Mouse (Mus musculus) spleen, adult 2 months (tissue): ENCODE results near the gene Gng13.

Source experiments
- CTCF ChIP-seq: fragments of 200-500 bp; IDR thresholded peaks from 2 replicates; pipeline ENCODE4 v1.5.1; 2011; ENCODE audit warnings: mild to moderate bottlenecking, inconsistent platforms; ENCODE audit not compliant: insufficient read depth, insufficient read length, insufficient replicate concordance; ENCODE audit errors: extremely low read depth
- POLR2A ChIP-seq: fragments of 200-500 bp; IDR thresholded peaks from 2 replicates; pipeline ENCODE4 v1.6.1; 2011; ENCODE audit warnings: low read depth, low read length, inconsistent platforms

DNA sequence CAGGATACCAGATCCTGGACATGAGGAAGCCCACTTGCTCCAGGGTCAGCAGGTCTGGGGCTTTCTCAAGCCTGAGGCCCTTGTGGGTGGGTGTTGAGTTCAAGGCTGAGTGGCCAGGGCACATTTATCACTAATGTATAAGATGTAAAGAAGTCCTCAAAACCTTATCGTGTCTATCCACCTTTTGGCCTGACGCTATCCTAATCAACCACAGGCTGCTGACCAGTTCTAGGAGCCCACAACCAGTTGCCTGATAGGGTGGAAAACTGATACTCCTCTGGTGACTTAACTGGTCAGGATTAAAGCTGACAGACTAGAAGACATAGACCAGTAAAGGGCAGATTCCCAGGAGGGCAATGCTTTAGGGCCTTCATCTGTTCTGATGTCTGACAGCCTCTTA, 7.0 kb upstream of the Gng13 start:
- no peak for TF ChIP-seq POLR2A
- no peak for TF ChIP-seq CTCF
